Mouse (Mus musculus) heart, adult 8-10 months (tissue): ENCODE data around the gene Arv1. TPM values are rescaled to one million over a fixed set of nuclear protein-coding genes. Genes with fewer than 3 reads are reported as not detected.
A peak's percentile ranks its signal among the peaks of the same experiment; 100 is the strongest.

Experiments
- DNase-seq: peaks from one replicate; pipeline ENCODE4 v3.0.0; 2022; ENCODE audit warnings: low spot score
- total RNA-seq, 4 experiments: library from RNA; stranded (reverse); gene quantifications; 2 replicates each; pipeline ENCODE4 v1.2.4; 2022

Gene Arv1
- total RNA-seq, 4 experiments from 2014 or later, result 3.6 to 6.0 (median 3.9) TPM

DNA sequence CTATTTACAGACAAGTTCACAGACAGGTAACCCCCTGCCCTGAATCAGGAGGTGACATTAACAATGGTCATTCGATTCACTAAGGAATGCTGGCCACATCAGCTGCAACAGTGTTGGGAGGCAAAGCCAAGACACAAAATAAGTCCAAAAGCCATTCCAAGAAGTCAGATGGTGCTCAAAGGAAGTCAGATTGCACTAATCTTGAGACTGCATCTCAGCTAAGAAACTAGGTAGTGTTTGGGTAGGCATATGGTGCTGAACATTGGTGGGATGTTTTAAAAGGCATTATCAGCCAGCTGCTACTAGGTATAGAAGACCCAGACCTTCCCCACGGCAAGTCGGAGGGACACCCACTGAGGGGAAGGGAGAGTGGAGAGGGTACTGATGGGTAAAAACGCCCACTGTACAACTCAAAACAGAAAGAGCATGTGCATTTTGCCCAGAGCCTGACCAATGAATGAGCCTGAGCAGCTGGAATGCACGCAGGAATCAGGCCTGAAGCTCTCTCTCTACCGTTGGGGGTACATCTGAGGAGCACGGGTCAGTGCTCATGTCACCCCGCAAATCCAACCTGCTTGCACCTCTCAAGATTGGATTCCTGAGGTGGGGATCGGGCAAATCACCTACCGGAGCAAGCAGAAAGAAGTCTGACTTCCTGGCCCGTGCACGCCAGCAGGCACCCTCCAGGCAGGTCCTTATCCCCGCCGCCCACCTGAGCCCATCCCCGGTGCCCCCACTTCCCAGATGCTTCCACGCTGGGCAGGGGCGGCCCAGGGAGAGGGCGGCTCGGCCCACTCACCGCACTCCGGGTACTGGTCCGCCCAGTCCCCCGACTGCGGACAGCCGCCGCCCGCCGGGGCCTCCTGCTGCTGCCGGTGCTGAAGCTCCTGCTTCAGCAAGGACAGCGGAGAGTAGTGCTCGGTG, 739 bp upstream of the Arv1 start:
- DNase-seq, result no peak

DNA sequence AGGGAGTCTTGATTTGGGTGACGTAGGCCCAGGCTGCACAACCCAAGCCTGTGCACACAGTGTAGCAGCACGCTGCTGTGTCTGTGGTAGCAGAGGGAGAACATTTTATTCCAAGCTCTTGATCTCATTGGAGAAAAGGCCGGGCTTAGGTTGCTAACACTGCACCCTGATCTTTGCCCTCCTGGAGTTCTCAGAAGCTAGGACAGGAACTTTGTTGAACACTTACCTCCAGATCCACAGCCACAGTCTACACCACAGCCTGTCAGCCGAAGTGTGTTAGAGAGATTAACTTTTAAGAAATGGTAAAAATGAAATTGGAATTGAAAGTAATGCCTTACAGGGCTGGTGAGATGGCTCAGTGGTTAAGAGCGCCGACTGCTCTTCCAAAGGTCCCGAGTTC, 2.4 kb downstream of the Arv1 start:
- no peak for DNase-seq

GRCm38 (mm10) chr8:124732828-124733227, 10.9 kb downstream of the Arv1 start:
- DNase-seq, result no peak

GRCm38 (mm10) chr8:124735371-124735911, 13.5 kb downstream of the Arv1 start:
- no peak for DNase-seq

GRCm38 (mm10) chr8:124739268-124739667, 17.3 kb downstream of the Arv1 start:
- DNase-seq, result no peak

- DNase-seq, result no peak
Observed at GRCm38 (mm10) chr8:124746661-124747060, 24.7 kb downstream of the Arv1 start.

DNA sequence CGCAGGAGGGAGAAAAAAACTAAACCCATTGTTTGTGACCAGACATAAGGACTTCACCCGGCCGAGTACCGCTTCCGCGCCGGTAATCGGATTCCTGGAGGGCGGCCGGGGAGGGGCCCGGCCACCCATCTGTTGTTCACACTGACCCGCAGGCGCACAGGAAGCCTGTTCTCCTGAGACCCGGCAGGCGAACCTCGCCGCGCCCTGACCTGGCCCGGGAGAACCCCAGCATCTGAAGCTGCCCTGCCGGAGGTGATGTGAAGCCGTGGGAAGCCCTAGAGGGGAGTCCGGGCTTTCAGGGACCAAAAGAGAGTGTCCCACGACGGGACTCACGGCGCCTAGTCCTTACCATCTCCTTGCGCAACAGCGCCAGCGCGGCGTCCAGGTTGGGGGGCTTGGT, 29.3 kb downstream of the Arv1 start:
- DNase-seq, result no peak

DNA sequence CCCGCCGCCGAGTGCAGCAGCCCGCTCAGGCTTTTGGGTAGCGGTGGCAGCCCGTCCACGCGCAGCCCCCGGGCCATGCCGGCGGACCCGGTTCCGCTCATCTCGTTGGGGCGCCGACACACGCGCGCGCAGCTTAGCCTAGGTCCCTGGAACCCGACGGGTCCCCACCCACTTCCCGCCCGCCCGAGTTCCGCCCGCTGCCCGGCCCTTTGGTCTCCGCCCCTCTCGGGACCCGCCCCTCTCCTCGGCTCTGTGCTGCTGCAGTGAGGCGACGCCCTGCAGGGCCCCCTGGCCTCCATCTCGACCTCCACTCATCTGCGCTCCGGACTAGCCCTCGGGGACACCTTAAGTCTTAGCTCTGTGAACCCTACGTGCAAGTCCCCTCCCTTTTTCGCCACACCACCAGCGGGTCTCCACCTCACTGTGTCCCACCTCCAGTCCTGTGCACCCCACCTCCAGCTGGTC, 29.8 kb downstream of the Arv1 start, which contains the start of gene Fam89a:
TSS of gene Fam89a (minus strand) at position 124 of the 465 bp plus-strand sequence.
- peak; percentile 15 for DNase-seq

- no peak for DNase-seq
Observed at GRCm38 (mm10) chr8:124752325-124752862, 30.5 kb downstream of the Arv1 start.

GRCm38 (mm10) chr8:124754101-124754791, 32.3 kb downstream of the Arv1 start:
- no peak for DNase-seq

DNA sequence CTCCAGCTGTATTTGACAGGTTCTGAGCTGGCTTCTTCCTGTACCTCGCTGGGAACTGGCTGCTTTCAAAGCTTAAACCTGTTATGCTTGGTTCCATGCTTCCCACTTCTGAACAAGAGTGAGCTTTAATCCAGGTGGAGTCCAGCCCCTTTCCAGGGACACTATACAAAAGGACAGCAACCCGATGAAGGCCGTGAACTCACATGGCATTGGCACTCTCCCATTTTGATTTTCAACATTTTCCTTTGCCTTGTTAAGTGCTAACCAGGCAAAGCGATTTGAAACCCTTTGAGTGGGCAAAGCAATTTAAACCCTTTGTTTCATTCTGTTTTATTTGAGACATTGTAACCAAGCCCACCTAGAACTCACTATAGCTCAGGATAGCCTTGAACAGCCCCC, 32.9 kb downstream of the Arv1 start:
- no peak for DNase-seq

DNA sequence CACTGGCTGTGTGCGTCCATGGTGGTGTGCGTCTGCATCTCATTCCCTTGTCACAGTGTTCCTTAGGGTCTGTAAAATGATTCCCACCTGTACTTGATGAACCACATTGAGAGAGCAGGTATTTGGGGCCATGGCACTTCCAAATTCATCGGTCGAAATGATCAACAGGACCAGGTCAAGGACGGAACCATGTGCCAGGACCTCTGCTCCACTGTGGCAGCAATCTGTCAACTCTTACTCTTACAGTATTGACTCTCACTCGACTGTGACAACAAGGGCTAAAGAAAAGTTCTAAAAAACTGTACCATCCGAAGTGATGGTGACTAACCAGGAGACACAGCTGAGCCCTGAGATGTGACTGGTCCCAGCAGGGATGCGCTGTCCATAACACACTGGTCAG, 33.5 kb downstream of the Arv1 start:
- DNase-seq, result no peak

- no peak for DNase-seq
Observed at GRCm38 (mm10) chr8:124756153-124756552, 34.2 kb downstream of the Arv1 start.

DNA sequence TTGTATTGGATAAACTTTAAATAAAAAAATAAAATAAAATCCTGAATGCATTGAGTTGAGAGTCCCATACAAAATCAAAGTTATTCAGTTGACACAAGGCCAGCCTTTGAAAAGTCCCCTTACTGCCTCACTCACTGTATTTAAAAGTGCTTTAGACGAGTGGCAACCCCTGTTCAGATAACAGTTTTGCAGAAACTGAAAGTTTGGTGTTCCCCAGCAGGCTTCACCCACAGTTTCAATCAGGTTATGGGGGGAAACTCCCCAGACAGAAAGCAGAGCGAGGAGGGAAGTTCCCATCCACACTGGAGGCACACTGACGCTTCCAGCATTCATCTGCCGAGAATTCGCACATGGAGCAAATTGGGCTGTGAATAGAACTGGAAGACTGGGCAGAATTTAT, 34.7 kb downstream of the Arv1 start:
- DNase-seq, result no peak

DNA sequence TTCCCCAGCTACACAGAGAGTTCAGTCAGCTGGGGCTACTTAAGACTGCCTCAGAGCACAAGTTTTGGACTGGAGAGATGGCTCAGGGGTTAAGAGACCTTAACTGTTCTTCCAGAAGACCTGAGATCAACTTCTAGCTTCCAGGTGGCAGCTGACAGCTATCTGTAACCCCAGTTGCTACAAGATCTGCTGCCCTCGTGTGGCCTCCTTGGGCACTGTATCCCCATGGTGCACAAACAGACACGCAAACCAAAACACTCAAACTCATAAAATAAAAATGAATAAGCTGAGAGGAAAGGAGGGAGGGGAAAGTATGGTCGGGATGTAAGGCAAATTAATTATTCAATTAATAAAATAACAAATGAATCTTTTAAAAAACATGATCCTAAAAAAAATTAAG, 36.6 kb downstream of the Arv1 start:
- DNase-seq, result no peak

GRCm38 (mm10) chr8:124763061-124763460, 41.1 kb downstream of the Arv1 start:
- no peak for DNase-seq

DNA sequence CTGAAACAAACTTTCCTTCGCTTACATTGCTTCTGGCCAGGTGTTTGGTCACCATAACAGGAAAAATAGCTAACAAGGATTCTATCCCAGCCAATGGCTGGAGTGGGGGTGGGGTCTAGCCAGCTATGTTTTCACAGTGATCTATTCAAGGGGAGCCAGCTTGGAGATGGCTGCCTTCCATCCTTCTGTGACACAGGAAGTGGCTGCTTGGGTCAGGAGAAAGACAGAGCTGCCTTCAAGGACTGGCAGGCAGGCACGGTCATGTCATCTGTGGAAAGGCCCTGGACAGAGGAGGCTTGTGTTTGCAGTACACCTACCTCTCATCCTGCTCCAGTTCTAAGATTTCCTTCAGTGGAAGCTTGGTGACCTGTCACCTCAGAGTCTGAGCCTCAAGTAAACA, 50.5 kb downstream of the Arv1 start:
- no peak for DNase-seq

- peak; percentile 43 for DNase-seq
Observed at GRCm38 (mm10) chr8:124775695-124776094, 53.8 kb downstream of the Arv1 start.

DNA sequence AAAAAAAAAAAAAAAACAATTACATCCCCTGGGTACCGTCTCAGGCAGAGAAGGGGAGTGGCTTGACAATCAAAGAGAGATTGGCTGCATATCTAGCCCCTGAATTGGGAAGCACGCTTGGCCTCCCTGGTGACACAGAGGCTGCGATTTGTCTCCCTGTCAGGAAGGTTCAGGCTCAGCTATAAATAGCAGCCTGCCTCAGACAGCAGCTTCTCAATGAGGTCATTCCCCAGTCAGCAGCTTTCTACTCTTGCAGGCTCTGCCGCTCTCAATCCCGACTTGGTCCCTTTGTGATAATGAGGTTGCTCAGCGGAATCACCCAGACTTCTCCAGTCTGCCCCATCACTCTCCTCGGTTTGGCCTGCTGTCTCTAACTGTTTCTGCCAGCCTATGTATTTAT, 58.3 kb downstream of the Arv1 start:
- peak; percentile 58 for DNase-seq

GRCm38 (mm10) chr8:124782431-124782830, 60.5 kb downstream of the Arv1 start:
- DNase-seq, result no peak

- no peak for DNase-seq
Observed at GRCm38 (mm10) chr8:124783228-124783627, 61.3 kb downstream of the Arv1 start.
